Comparison of ENCODE assay signal across 13 mouse cellular contexts in genomic region chr3:32888886-32889285, GRCm38 (mm10).
"Had no signal": no experiment of that assay in that cellular context is flagged by ENCODE, and none has a peak within 500 bp of the region (broad histone marks: within the 10 kb centered on the region; RNA-seq: fewer than 3 reads in every experiment).

No protein-coding gene starts in this region.

- H3K4me1 ChIP-seq: midbrain, embryonic 10.5 days; midbrain, embryonic 12.5 days; neural tube, embryonic 12.5 days had no signal

- DNase-seq: lung, adult 18-20 months; lung, embryonic 14.5 days; lung, postnatal 10 days; lung, postnatal 4 days; midbrain, embryonic 14.5 days; right cerebral cortex, postnatal 14 days; spleen, adult 18-20 months; thymus, adult 18-20 months; thymus, postnatal 14 days; thymus, postnatal 36 days had no signal

- H3K27ac ChIP-seq: midbrain, embryonic 10.5 days; midbrain, embryonic 12.5 days; neural tube, embryonic 12.5 days had no signal

- H3K9me3 ChIP-seq: midbrain, embryonic 10.5 days; midbrain, embryonic 12.5 days; neural tube, embryonic 12.5 days had no signal

- H3K4me2 ChIP-seq: lung, embryonic 14.5 days; midbrain, embryonic 12.5 days; neural tube, embryonic 12.5 days had no signal

- H3K9ac ChIP-seq: lung, embryonic 14.5 days; midbrain, embryonic 12.5 days; neural tube, embryonic 12.5 days had no signal

- H3K27me3 ChIP-seq: midbrain, embryonic 12.5 days; neural tube, embryonic 12.5 days had no signal

- H3K4me3 ChIP-seq: midbrain, embryonic 10.5 days; midbrain, embryonic 12.5 days; neural tube, embryonic 12.5 days had no signal
